Mouse (Mus musculus) skeletal muscle tissue, postnatal 0 days (tissue): ENCODE measurements around the gene 5430402E10Rik. TPM values are rescaled to one million over a fixed set of nuclear protein-coding genes. Genes with fewer than 3 reads are reported as not detected.

Source experiments
- polyA plus RNA-seq: library from polyadenylated mRNA; unstranded; fragments of >200 nt; fragmentation: Nextera tagmentation; extraction: Ambion mirVana; gene quantifications from 2 replicates; pipeline ENCODE4 v1.2.1, GENCODE M21; 2015

5430402E10Rik gene
- not detected in 2 replicates for polyA plus RNA-seq

GRCm38 (mm10) chrX:77924962-77925361 is at the start of gene 5430402E10Rik:
TSS of gene 5430402E10Rik (minus strand) at chrX:77925062.

Other genes with a start within 250 kb of the 5430402E10Rik start
- gene Prkx, start 128.8 kb downstream of the 5430402E10Rik start, polyA plus RNA-seq, result 3.6 and 4.5 TPM in 2 replicates
- not detected in 2 replicates for gene Pbsn, start 71.4 kb downstream of the 5430402E10Rik start, polyA plus RNA-seq
- not detected in 2 replicates for gene Gm14744, start 60.3 kb downstream of the 5430402E10Rik start, polyA plus RNA-seq
- not detected in 2 replicates for gene Obp1a, start 166.3 kb upstream of the 5430402E10Rik start, polyA plus RNA-seq
- gene Gm5938, start 200.4 kb upstream of the 5430402E10Rik start, polyA plus RNA-seq, result not detected in 2 replicates